Mouse (Mus musculus) embryonic facial prominence, embryonic 13.5 days (tissue): ENCODE measurements around the gene Vkorc1. TPM values are rescaled to one million over a fixed set of nuclear protein-coding genes. Genes with fewer than 3 reads are reported as not detected.
A peak's percentile ranks its signal among the peaks of the same experiment; 100 is the strongest.

Experiments used
- ATAC-seq: fragments of 200-750 bp; cut with Nextera tagmentation; 2 replicates; pipeline ENCODE4 v1.8.0; 2017; ENCODE audit warnings: low read depth; ENCODE audit not compliant: insufficient number of reproducible peaks, insufficient read depth, low FRiP score, low TSS enrichment
- H3K27ac ChIP-seq: fragments of 300-500 bp; sonication (generic); 2 replicates; pipeline ENCODE4 v1.5.1; 2015; ENCODE audit warnings: moderate library complexity, mild to moderate bottlenecking, inconsistent platforms
- H3K27me3 ChIP-seq: fragments of 300-500 bp; sonication (generic); 2 replicates; pipeline ENCODE4 v1.6.1; 2015; ENCODE audit warnings: mild to moderate bottlenecking, inconsistent platforms
- H3K36me3 ChIP-seq: fragments of 300-500 bp; sonication (generic); 2 replicates; pipeline ENCODE4 v1.6.1; 2015; ENCODE audit warnings: mild to moderate bottlenecking, inconsistent platforms
- H3K4me1 ChIP-seq: fragments of 300-500 bp; sonication (generic); 2 replicates; pipeline ENCODE4 v1.6.1; 2015; ENCODE audit warnings: inconsistent platforms
- H3K4me2 ChIP-seq: fragments of 300-500 bp; sonication (generic); 2 replicates; pipeline ENCODE4 v1.6.1; 2015; ENCODE audit warnings: moderate library complexity, mild to moderate bottlenecking, inconsistent platforms
- H3K4me3 ChIP-seq: fragments of 300-500 bp; sonication (generic); 2 replicates; pipeline ENCODE4 v1.5.1; 2015; ENCODE audit warnings: mild to moderate bottlenecking, inconsistent platforms
- H3K9ac ChIP-seq: fragments of 300-500 bp; sonication (generic); 2 replicates; pipeline ENCODE4 v1.6.1; 2015; ENCODE audit warnings: mild to moderate bottlenecking, inconsistent platforms
- H3K9me3 ChIP-seq: fragments of 300-500 bp; sonication (generic); 2 replicates; pipeline ENCODE4 v1.6.1; 2016; ENCODE audit warnings: inconsistent platforms
- WGBS: fragments of 180-500 bp; shearing (Covaris S2); methylation state at CpG from one replicate; pipeline ENCODE4 v1.1.7; 2015; ENCODE audit warnings: mixed read lengths; 5-methylcytosine and 5-hydroxymethylcytosine counted together
- polyA plus RNA-seq: library from polyadenylated mRNA; unstranded; fragments of >200 nt; fragmentation: Nextera tagmentation; extraction: Ambion mirVana; gene quantifications from 2 replicates; pipeline ENCODE4 v1.2.1, GENCODE M21; 2015

Vkorc1 gene
- polyA plus RNA-seq, 1 experiment from 2014 or later, result 136 TPM

DNA sequence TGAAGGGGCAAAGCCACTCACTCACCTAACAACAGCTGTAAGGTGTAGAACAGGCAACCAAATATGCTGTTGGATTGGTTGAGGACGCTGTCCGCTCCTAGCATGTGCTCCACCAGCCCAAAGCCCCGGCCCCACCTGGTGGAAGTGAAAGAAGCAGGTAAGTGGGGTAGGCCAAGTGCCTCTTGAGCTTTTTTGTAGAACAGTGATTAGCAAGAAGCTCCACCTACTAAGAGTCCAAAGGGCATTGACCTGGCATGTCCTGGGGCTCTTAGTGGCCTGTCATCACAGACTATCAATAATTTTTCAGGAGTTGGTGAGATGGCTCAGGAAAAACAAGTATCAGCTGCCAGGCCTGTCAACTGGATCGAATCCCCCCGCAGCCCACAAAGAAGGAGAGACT lies 937 bp downstream of the Vkorc1 start:
- peak overlapping the region; percentile 80 for H3K9ac ChIP-seq
- H3K27ac ChIP-seq, result no peak overlapping the region
- H3K9me3 ChIP-seq, result no peaks in the 10 kb centered on the region
- peaks cover 28% of the 10 kb centered on the region for H3K36me3 ChIP-seq
- H3K4me1 ChIP-seq, result peaks cover 10% of the 10 kb centered on the region
- no peaks in the 10 kb centered on the region for H3K27me3 ChIP-seq
- peak overlapping the region; percentile 80 for H3K4me2 ChIP-seq
- H3K4me3 ChIP-seq, result peak overlapping the region; percentile 67
- ATAC-seq, result no peak
- 78% methylated on average over 5 of the region's 5 CpGs for WGBS

- ATAC-seq, result no peak
- Histone ChIP-seq H3K27me3 (no peaks in the 10 kb centered on the region), H3K4me2 (no peak within 1 kb of the TSS), H3K9me3 (no peaks in the 10 kb centered on the region), H3K4me1 (peaks cover 10% of the 10 kb centered on the region), H3K4me3 (no peak within 1 kb of the TSS), H3K27ac (no peak within 1 kb of the TSS), H3K36me3 (peaks cover 65% of the 10 kb centered on the region), H3K9ac (peak within 1 kb of the TSS; percentile 16; the same call in 1 of the 2 replicates)
- WGBS, result 33% methylated on average over 4 of the region's 4 CpGs
Measured at GRCm38 (mm10) chr7:127890798-127891197, 4.6 kb downstream of the Vkorc1 start, which contains the start of gene Prss53. Gene Prss53 (minus strand): TSS chr7:127890970.

- no peak overlapping the region for H3K27ac ChIP-seq
- H3K4me1 ChIP-seq, result peaks cover 9% of the 10 kb centered on the region
- H3K36me3 ChIP-seq, result peaks cover 83% of the 10 kb centered on the region
- H3K4me2 ChIP-seq, result no peak overlapping the region
- H3K27me3 ChIP-seq, result no peaks in the 10 kb centered on the region
- no peak overlapping the region for H3K4me3 ChIP-seq
- ATAC-seq, result no peak
- H3K9me3 ChIP-seq, result no peaks in the 10 kb centered on the region
- H3K9ac ChIP-seq, result no peak overlapping the region
- WGBS, result 68% methylated on average over 3 of the region's 3 CpGs
Measured at GRCm38 (mm10) chr7:127888821-127889220, 6.6 kb downstream of the Vkorc1 start.

DNA sequence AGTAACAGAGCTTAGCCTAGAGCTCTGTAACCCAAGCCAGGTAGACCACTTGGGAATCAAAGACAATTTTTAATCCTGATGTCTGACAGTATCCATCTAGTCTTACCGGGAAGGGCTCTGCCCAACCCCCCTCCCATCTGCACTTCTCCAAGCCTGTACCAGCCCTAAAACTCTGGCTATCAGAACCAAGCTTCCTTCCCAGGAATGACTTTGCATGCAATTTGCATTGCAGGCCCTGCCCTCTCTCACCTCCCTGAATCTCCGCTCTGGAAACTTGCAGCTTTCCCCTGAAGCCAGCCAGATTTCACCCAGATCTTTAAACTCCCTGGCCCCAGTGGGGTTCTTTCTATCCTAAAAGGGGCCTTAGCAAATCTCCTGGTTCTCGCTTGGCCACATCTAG lies 7.6 kb downstream of the Vkorc1 start:
- H3K27me3 ChIP-seq, result no peaks in the 10 kb centered on the region
- no peak overlapping the region for H3K4me3 ChIP-seq
- peaks cover 83% of the 10 kb centered on the region for H3K36me3 ChIP-seq
- no peak for ATAC-seq
- peaks cover 18% of the 10 kb centered on the region for H3K4me1 ChIP-seq
- no peaks in the 10 kb centered on the region for H3K9me3 ChIP-seq
- H3K27ac ChIP-seq, result no peak overlapping the region
- 77% methylated on average over 3 of the region's 3 CpGs for WGBS
- no peak overlapping the region for H3K9ac ChIP-seq
- no peak overlapping the region for H3K4me2 ChIP-seq

DNA sequence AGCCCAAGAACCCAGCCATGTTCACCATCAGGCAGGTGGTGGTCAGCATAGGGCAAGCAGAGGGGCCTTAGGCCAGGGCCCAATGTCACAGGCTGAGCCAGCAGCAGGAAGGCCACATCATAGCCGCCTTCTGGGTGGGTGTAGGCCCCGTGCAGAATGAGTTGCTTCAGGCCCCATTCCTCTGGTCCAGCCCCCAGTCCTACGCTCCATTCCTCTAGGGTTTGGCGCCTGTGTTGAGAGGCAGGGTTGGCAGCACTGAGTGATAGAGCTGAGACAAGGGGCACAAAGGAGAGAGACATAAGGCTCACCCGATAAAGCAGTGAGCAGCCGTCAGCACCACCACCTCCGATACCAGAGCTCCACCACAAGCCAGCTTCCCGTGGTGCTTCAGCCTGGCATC lies 8.2 kb downstream of the Vkorc1 start:
- H3K4me1 ChIP-seq, result peaks cover 23% of the 10 kb centered on the region
- no peak overlapping the region for H3K4me3 ChIP-seq
- 0 out of 2 replicates have a peak overlapping the region, but pooled peaks have one; percentile 28 for H3K9ac ChIP-seq
- peaks cover 83% of the 10 kb centered on the region for H3K36me3 ChIP-seq
- no peak overlapping the region for H3K27ac ChIP-seq
- ATAC-seq, result no peak
- no peaks in the 10 kb centered on the region for H3K27me3 ChIP-seq
- H3K4me2 ChIP-seq, result no peak overlapping the region
- H3K9me3 ChIP-seq, result no peaks in the 10 kb centered on the region
- WGBS, result 89% methylated on average over 8 of the region's 8 CpGs

GRCm38 (mm10) chr7:127886551-127886950 lies 8.9 kb downstream of the Vkorc1 start:
- H3K27me3 ChIP-seq, result no peaks in the 10 kb centered on the region
- 91% methylated on average over 6 of the region's 6 CpGs for WGBS
- ATAC-seq, result no peak
- H3K4me3 ChIP-seq, result no peak overlapping the region
- peaks cover 23% of the 10 kb centered on the region for H3K4me1 ChIP-seq
- no peaks in the 10 kb centered on the region for H3K9me3 ChIP-seq
- H3K4me2 ChIP-seq, result no peak overlapping the region
- H3K36me3 ChIP-seq, result peaks cover 89% of the 10 kb centered on the region
- 0 out of 2 replicates have a peak overlapping the region, but pooled peaks have one; percentile 28 for H3K9ac ChIP-seq
- no peak overlapping the region for H3K27ac ChIP-seq

GRCm38 (mm10) chr7:127885951-127886350 lies 9.5 kb downstream of the Vkorc1 start:
- ATAC-seq, result no peak
- 62% methylated on average over 6 of the region's 6 CpGs for WGBS
- no peak overlapping the region for H3K4me3 ChIP-seq
- H3K4me1 ChIP-seq, result peaks cover 23% of the 10 kb centered on the region
- H3K27ac ChIP-seq, result no peak overlapping the region
- no peaks in the 10 kb centered on the region for H3K9me3 ChIP-seq
- peaks cover 95% of the 10 kb centered on the region for H3K36me3 ChIP-seq
- no peak overlapping the region for H3K9ac ChIP-seq
- H3K4me2 ChIP-seq, result no peak overlapping the region
- H3K27me3 ChIP-seq, result no peaks in the 10 kb centered on the region

DNA sequence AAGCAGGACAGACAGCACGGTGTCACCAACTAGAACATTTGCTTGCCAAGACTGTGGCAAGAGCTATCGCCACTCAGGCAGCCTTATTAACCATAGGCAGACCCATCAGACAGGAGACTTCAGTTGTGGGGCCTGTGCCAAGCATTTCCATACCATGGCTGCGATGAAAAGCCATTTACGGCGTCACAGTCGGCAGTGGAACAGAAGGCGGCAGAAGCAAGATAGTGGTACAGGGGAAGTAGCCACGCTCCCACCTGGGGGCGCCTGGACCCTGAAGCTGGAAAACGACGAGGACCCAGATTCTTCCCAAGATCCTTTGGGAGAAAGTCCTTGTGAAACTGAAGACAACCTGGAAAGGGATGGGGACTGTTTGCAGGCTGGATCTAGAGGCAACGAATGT lies 15.0 kb downstream of the Vkorc1 start:
- peaks cover 30% of the 10 kb centered on the region for H3K4me1 ChIP-seq
- H3K9ac ChIP-seq, result no peak overlapping the region
- H3K36me3 ChIP-seq, result peaks cover 78% of the 10 kb centered on the region
- H3K4me3 ChIP-seq, result no peak overlapping the region
- no peak overlapping the region for H3K4me2 ChIP-seq
- no peak overlapping the region for H3K27ac ChIP-seq
- no peaks in the 10 kb centered on the region for H3K9me3 ChIP-seq
- 87% methylated on average over 12 of the region's 12 CpGs for WGBS
- H3K27me3 ChIP-seq, result no peaks in the 10 kb centered on the region
- ATAC-seq, result no peak

GRCm38 (mm10) chr7:127879301-127879700 lies 16.1 kb downstream of the Vkorc1 start:
- Histone ChIP-seq H3K9me3 (no peaks in the 10 kb centered on the region), H3K4me3 (no peak overlapping the region), H3K36me3 (peaks cover 67% of the 10 kb centered on the region), H3K4me1 (peaks cover 31% of the 10 kb centered on the region), H3K27me3 (no peaks in the 10 kb centered on the region), H3K27ac (no peak overlapping the region), H3K4me2 (no peak overlapping the region), H3K9ac (no peak overlapping the region)
- ATAC-seq, result no peak
- WGBS, result 98% methylated on average over 9 of the region's 9 CpGs

DNA sequence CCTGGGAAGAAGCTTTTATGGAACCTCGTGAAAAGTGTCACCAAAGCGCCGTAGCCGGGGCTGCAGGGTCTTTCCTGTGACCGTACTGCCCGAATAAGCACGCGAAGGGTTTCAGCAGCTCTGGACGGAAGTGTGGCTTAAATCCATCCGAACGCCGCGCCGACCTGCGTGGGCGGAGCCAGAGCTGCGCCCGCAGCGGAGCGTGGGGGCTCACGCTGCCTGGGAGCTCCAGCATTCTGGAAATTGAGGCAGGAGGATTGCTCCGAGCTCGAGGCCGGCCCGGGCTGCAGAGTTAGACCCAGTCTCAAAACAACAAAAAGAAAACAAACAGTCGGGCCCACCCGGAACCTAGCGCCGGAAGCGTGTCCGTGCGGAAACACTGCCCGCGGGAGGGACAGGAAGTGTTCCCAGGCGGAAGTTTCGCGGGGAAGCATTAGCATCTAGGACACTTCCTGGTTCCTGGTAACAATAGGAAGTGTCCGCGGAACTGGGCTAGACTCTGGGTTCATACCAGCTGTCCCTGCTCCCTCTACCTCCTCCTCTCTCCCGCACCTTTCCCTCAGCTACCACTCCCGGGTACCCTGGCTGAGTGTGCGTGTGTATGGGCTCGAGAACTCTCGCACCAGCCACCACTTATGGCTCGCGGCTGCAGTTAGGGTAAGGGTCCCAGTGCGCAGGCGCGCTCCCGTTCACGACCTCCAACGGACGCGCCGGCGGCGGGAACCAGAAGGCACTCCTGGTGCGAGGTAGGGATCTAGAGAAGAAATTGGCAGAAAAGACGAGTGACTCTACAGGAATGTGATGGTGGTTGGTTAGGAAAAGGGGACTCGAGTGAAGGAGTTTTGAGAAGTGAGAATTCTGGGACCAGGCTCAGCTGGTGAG lies 18.7 kb downstream of the Vkorc1 start, which contains the start of gene Zfp668:
Gene Zfp668, minus strand, starts transcription at position 362 of the 882 bp plus-strand sequence.
- H3K9ac ChIP-seq, result peak within 1 kb of the TSS; percentile 98
- H3K9me3 ChIP-seq, result no peaks in the 10 kb centered on the region
- peaks cover 54% of the 10 kb centered on the region for H3K36me3 ChIP-seq
- H3K4me3 ChIP-seq, result peak within 1 kb of the TSS; percentile 91
- under 1% methylated on average over 60 of the region's 60 CpGs for WGBS
- no peaks in the 10 kb centered on the region for H3K27me3 ChIP-seq
- H3K4me1 ChIP-seq, result peaks cover 20% of the 10 kb centered on the region
- ATAC-seq, result peak; percentile 49; the same call in 1 of the 2 replicates
- peak within 1 kb of the TSS; percentile 89 for H3K4me2 ChIP-seq
- H3K27ac ChIP-seq, result peak within 1 kb of the TSS; percentile 99

DNA sequence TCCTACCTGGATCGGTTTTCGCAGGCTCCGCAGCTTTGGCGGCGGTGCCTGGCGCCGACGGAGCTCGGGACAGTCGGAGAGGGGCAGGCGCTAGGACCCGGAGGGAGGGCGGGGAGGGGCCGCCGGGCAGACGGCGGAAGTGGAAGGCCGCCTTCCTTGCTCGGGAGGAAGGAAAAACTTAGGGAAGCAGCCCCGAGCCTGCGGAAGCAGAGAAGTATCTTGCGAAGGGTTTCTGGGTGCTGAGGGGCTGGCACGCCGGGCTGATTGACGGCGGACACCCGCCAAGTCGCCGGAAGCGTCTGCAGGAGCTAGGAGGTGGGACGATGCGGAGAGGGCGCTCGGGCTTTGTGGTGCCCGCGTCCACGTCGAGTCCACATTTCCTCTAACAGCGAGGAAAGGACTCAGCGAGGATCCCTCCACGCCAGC lies 19.4 kb downstream of the Vkorc1 start, which contains the start of gene Zfp646:
Gene Zfp646, plus strand, starts transcription at position 181 of the 426 bp plus-strand sequence.
- WGBS, result 0% methylated on average over 40 of the region's 41 CpGs
- ATAC-seq, result peak; percentile 86
- H3K36me3 ChIP-seq, result peaks cover 53% of the 10 kb centered on the region

GRCm38 (mm10) chr7:127875627-127876001 lies 19.8 kb downstream of the Vkorc1 start:
- Histone ChIP-seq H3K4me2 (peak overlapping the region; percentile 89), H3K27ac (peak overlapping the region; percentile 99), H3K4me1 (peaks cover 20% of the 10 kb centered on the region), H3K27me3 (no peaks in the 10 kb centered on the region), H3K36me3 (peaks cover 51% of the 10 kb centered on the region), H3K9me3 (no peaks in the 10 kb centered on the region), H3K4me3 (peak overlapping the region; percentile 91), H3K9ac (peak overlapping the region; percentile 98)
- ATAC-seq, result peak; percentile 94
- under 1% methylated on average over 41 of the region's 43 CpGs for WGBS

More for the DNA sequence above, 19.4 kb downstream of the Vkorc1 start, which contains the start of gene Zfp646:
- H3K4me1 ChIP-seq, result peaks cover 20% of the 10 kb centered on the region
- peak within 1 kb of the TSS; percentile 89 for H3K4me2 ChIP-seq
- H3K27me3 ChIP-seq, result no peaks in the 10 kb centered on the region
- H3K9ac ChIP-seq, result peak within 1 kb of the TSS; percentile 98
- peak within 1 kb of the TSS; percentile 91 for H3K4me3 ChIP-seq
- no peaks in the 10 kb centered on the region for H3K9me3 ChIP-seq
- H3K27ac ChIP-seq, result peak within 1 kb of the TSS; percentile 99
